Mouse (Mus musculus): ENCODE data around the gene Tmbim1. TPM values are rescaled to one million over a fixed set of nuclear protein-coding genes. Genes with fewer than 3 reads are reported as not detected.
A peak's percentile ranks its signal among the peaks of the same experiment; 100 is the strongest.
"Not testable (repeated sequence)": the region's sequence is repeated elsewhere in the genome, so short reads cannot be mapped to it uniquely, and the experiment has no call there.

Gene Tmbim1
- polyA plus RNA-seq (2015; fragmentation: Nextera tagmentation; extraction: Ambion mirVana) = 54.9 and 64.3 TPM in 2 replicates

GRCm38 (mm10) chr1:74305522-74305921 lies at the start of gene Tmbim1:
TSS of gene Tmbim1 (minus strand) at chr1:74305622.
- H3K4me1 ChIP-seq (replicated peaks) = peaks cover 39% of the 10 kb centered on the region
- no peak for ATAC-seq
- no peaks in the 10 kb centered on the region for H3K27me3 ChIP-seq (replicated peaks)
- WGBS = 82% methylated on average over 2 of the region's 2 CpGs
- H3K9ac ChIP-seq = peak within 1 kb of the TSS; percentile 80; the same call in 1 of the 2 replicates
- H3K4me3 ChIP-seq (replicated peaks) = peak within 1 kb of the TSS; percentile 61
- 0 out of 2 replicates have a peak within 1 kb of the TSS, but pooled peaks have one; percentile 92 for H3K27ac ChIP-seq
- H3K36me3 ChIP-seq = peaks cover 4% of the 10 kb centered on the region; the same call in 1 of the 2 replicates
- no peaks in the 10 kb centered on the region for H3K9me3 ChIP-seq
- H3K4me2 ChIP-seq (replicated peaks) = peak within 1 kb of the TSS; percentile 71

- H3K27ac ChIP-seq = no peak overlapping the region
- no peaks in the 10 kb centered on the region for H3K4me1 ChIP-seq (replicated peaks)
- H3K9ac ChIP-seq = no peak overlapping the region
- no peaks in the 10 kb centered on the region for H3K9me3 ChIP-seq
- no peak overlapping the region for H3K4me3 ChIP-seq (replicated peaks)
- whole genome bisulfite sequencing = 90% methylated on average over 9 of the region's 9 CpGs
- no peak overlapping the region for H3K4me2 ChIP-seq (replicated peaks)
- H3K27me3 ChIP-seq (replicated peaks) = no peaks in the 10 kb centered on the region
- peaks cover 5% of the 10 kb centered on the region; the same call in 1 of the 2 replicates for H3K36me3 ChIP-seq
- no peak for ATAC-seq
These were observed 48.2 kb upstream of the Tmbim1 start for GRCm38 (mm10) chr1:74353453-74354229.

- Histone ChIP-seq H3K9me3 (no peaks in the 10 kb centered on the region), H3K27me3 (replicated peaks) (no peaks in the 10 kb centered on the region), H3K27ac (no peak overlapping the region), H3K4me2 (replicated peaks) (no peak overlapping the region), H3K4me3 (replicated peaks) (no peak overlapping the region), H3K9ac (no peak overlapping the region), H3K36me3 (peaks cover 5% of the 10 kb centered on the region; the same call in 1 of the 2 replicates), H3K4me1 (replicated peaks) (no peaks in the 10 kb centered on the region)
- no peak for ATAC-seq
- WGBS = 78% methylated on average over 5 of the region's 5 CpGs
These were observed 47.2 kb upstream of the Tmbim1 start for GRCm38 (mm10) chr1:74352532-74353096.

- no peak overlapping the region for H3K27ac ChIP-seq
- no peaks in the 10 kb centered on the region for H3K9me3 ChIP-seq
- no peak overlapping the region for H3K4me3 ChIP-seq (replicated peaks)
- H3K36me3 ChIP-seq = peaks cover 5% of the 10 kb centered on the region; the same call in 1 of the 2 replicates
- H3K9ac ChIP-seq = no peak overlapping the region
- no peak overlapping the region for H3K4me2 ChIP-seq (replicated peaks)
- no peaks in the 10 kb centered on the region for H3K4me1 ChIP-seq (replicated peaks)
- no peaks in the 10 kb centered on the region for H3K27me3 ChIP-seq (replicated peaks)
- no peak for ATAC-seq
- 90% methylated on average over 13 of the region's 13 CpGs for WGBS
These were observed 45.9 kb upstream of the Tmbim1 start for GRCm38 (mm10) chr1:74351185-74351769.

- H3K4me3 ChIP-seq (replicated peaks) = no peak overlapping the region
- H3K9ac ChIP-seq = no peak overlapping the region
- no peaks in the 10 kb centered on the region; the same call in 1 of the 2 replicates for H3K36me3 ChIP-seq
- no peaks in the 10 kb centered on the region for H3K27me3 ChIP-seq (replicated peaks)
- H3K4me2 ChIP-seq (replicated peaks) = no peak overlapping the region
- no peak overlapping the region for H3K27ac ChIP-seq
- no peaks in the 10 kb centered on the region for H3K9me3 ChIP-seq
- no peaks in the 10 kb centered on the region for H3K4me1 ChIP-seq (replicated peaks)
- WGBS = 80% methylated on average over 11 of the region's 11 CpGs
- ATAC-seq = no peak
These were observed 38.9 kb upstream of the Tmbim1 start for GRCm38 (mm10) chr1:74344163-74344916.

GRCm38 (mm10) chr1:74343161-74343560 lies 37.7 kb upstream of the Tmbim1 start:
- Histone ChIP-seq H3K27me3 (replicated peaks) (no peaks in the 10 kb centered on the region), H3K4me2 (replicated peaks) (no peak overlapping the region), H3K9me3 (no peaks in the 10 kb centered on the region), H3K4me3 (replicated peaks) (no peak overlapping the region), H3K36me3 (no peaks in the 10 kb centered on the region), H3K9ac (no peak overlapping the region), H3K4me1 (replicated peaks) (no peaks in the 10 kb centered on the region), H3K27ac (no peak overlapping the region)
- 65% methylated on average over 5 of the region's 5 CpGs for WGBS
- no peak for ATAC-seq

GRCm38 (mm10) chr1:74342308-74342707 lies 36.9 kb upstream of the Tmbim1 start:
- no peak for ATAC-seq
- Histone ChIP-seq H3K27ac (no peak overlapping the region), H3K27me3 (replicated peaks) (no peaks in the 10 kb centered on the region), H3K36me3 (no peaks in the 10 kb centered on the region), H3K4me2 (replicated peaks) (no peak overlapping the region), H3K9me3 (no peaks in the 10 kb centered on the region), H3K9ac (no peak overlapping the region), H3K4me1 (replicated peaks) (no peaks in the 10 kb centered on the region), H3K4me3 (replicated peaks) (no peak overlapping the region)
- 96% methylated on average over 1 of the region's 1 CpGs for WGBS

GRCm38 (mm10) chr1:74341898-74342297 lies 36.5 kb upstream of the Tmbim1 start:
- ATAC-seq = no peak
- H3K4me1 ChIP-seq (replicated peaks) = no peaks in the 10 kb centered on the region
- no peak overlapping the region for H3K4me3 ChIP-seq (replicated peaks)
- H3K27ac ChIP-seq = no peak overlapping the region
- H3K36me3 ChIP-seq = no peaks in the 10 kb centered on the region
- no peak overlapping the region for H3K9ac ChIP-seq
- H3K27me3 ChIP-seq (replicated peaks) = no peaks in the 10 kb centered on the region
- no peaks in the 10 kb centered on the region for H3K9me3 ChIP-seq
- no peak overlapping the region for H3K4me2 ChIP-seq (replicated peaks)
- 79% methylated on average over 7 of the region's 7 CpGs for WGBS

- H3K4me2 ChIP-seq (replicated peaks); H3K9ac ChIP-seq; H3K27ac ChIP-seq; ATAC-seq; H3K4me3 ChIP-seq (replicated peaks); H3K4me1 ChIP-seq (replicated peaks); H3K9me3 ChIP-seq; H3K27me3 ChIP-seq (replicated peaks); H3K36me3 ChIP-seq: not testable (repeated sequence)
- 93% methylated on average over 4 of the region's 4 CpGs for WGBS
These were observed 35.6 kb upstream of the Tmbim1 start for GRCm38 (mm10) chr1:74340992-74341391.

- 95% methylated on average over 6 of the region's 6 CpGs for WGBS
- Histone ChIP-seq H3K27me3 (replicated peaks) (no peaks in the 10 kb centered on the region), H3K9ac (no peak overlapping the region), H3K4me3 (replicated peaks) (no peak overlapping the region), H3K4me2 (replicated peaks) (no peak overlapping the region), H3K4me1 (replicated peaks) (no peaks in the 10 kb centered on the region), H3K36me3 (no peaks in the 10 kb centered on the region), H3K9me3 (no peaks in the 10 kb centered on the region), H3K27ac (no peak overlapping the region)
- ATAC-seq = no peak
These were observed 34.9 kb upstream of the Tmbim1 start for GRCm38 (mm10) chr1:74340361-74340764.

- ATAC-seq = no peak
- Histone ChIP-seq H3K4me1 (replicated peaks) (no peaks in the 10 kb centered on the region), H3K36me3 (no peaks in the 10 kb centered on the region), H3K27ac (no peak overlapping the region), H3K4me2 (replicated peaks) (no peak overlapping the region), H3K9me3 (no peaks in the 10 kb centered on the region), H3K27me3 (replicated peaks) (no peaks in the 10 kb centered on the region), H3K4me3 (replicated peaks) (no peak overlapping the region), H3K9ac (no peak overlapping the region)
- 94% methylated on average over 9 of the region's 9 CpGs for WGBS
These were observed 34.5 kb upstream of the Tmbim1 start for GRCm38 (mm10) chr1:74339917-74340316.

GRCm38 (mm10) chr1:74338626-74339025 lies 33.2 kb upstream of the Tmbim1 start:
- H3K27ac ChIP-seq = no peak overlapping the region
- H3K4me2 ChIP-seq (replicated peaks) = no peak overlapping the region
- H3K9ac ChIP-seq = no peak overlapping the region
- no peak for ATAC-seq
- no peaks in the 10 kb centered on the region for H3K4me1 ChIP-seq (replicated peaks)
- H3K4me3 ChIP-seq (replicated peaks) = no peak overlapping the region
- H3K27me3 ChIP-seq (replicated peaks) = no peaks in the 10 kb centered on the region
- H3K36me3 ChIP-seq = no peaks in the 10 kb centered on the region
- WGBS = 89% methylated on average over 4 of the region's 4 CpGs
- H3K9me3 ChIP-seq = no peaks in the 10 kb centered on the region

Data from intestine, embryonic 15.5 days (tissue).